Mouse (Mus musculus) heart, adult 18-20 months (tissue): ENCODE data around the gene Eif4g1. TPM values are rescaled to one million over a fixed set of nuclear protein-coding genes. Genes with fewer than 3 reads are reported as not detected.
A peak's percentile ranks its signal among the peaks of the same experiment; 100 is the strongest.
"Not testable (repeated sequence)": the region's sequence is repeated elsewhere in the genome, so short reads cannot be mapped to it uniquely, and the experiment has no call there.

Source experiments
- DNase-seq, 2 experiments: peaks; one replicate each; pipeline ENCODE4 v3.0.0; 2021 to 2022; ENCODE audit warnings: mixed read lengths in 1 of 2
- long read RNA-seq, 2 experiments: library from polyadenylated mRNA; stranded (forward); transcript quantifications; one replicate each; pipeline ENCODE4 v2.0.0; 2021
- total RNA-seq, 2 experiments: library from RNA; stranded (reverse); gene quantifications; 2 replicates each; pipeline ENCODE4 v1.2.3; 2021

The Eif4g1 gene
- total RNA-seq: 100 to 1,000 TPM; 403 to 412 TPM
- long read RNA-seq, experiment 1, full-length matches to known transcripts: 3 of 109 reads
- long read RNA-seq, experiment 1, partial matches to known transcripts: 94 of 109 reads
- long read RNA-seq, experiment 1, other reads (novel, unspliced or antisense): 12 of 109 reads
- long read RNA-seq, experiment 2, full-length matches to known transcripts: 1 of 86 reads
- long read RNA-seq, experiment 2, partial matches to known transcripts: 80 of 86 reads
- long read RNA-seq, experiment 2, other reads (novel, unspliced or antisense): 5 of 86 reads

DNA sequence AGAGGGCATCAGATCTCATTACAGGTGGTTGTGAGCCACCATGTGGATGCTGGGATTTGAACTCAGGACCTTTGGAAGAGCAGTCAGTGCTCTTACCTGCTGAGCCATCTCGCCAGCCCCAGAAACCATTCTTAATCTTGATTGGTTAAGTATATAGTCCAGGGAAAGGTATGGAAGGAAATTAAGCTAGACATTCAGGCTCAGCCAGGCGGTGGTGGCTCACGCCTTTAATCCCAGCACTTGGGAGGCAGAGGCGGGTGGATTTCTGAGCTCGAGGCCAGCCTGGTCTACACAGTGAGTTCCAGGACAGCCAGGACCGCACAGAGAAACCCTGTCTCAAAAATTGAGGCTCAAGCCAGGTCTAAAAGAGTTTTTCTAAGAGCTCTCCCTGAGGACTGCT lies at the start of gene Eif4g1:
Gene Eif4g1 (plus strand): TSS at position 301 of the 400 bp plus-strand sequence.
- DNase-seq: not testable (repeated sequence)

DNA sequence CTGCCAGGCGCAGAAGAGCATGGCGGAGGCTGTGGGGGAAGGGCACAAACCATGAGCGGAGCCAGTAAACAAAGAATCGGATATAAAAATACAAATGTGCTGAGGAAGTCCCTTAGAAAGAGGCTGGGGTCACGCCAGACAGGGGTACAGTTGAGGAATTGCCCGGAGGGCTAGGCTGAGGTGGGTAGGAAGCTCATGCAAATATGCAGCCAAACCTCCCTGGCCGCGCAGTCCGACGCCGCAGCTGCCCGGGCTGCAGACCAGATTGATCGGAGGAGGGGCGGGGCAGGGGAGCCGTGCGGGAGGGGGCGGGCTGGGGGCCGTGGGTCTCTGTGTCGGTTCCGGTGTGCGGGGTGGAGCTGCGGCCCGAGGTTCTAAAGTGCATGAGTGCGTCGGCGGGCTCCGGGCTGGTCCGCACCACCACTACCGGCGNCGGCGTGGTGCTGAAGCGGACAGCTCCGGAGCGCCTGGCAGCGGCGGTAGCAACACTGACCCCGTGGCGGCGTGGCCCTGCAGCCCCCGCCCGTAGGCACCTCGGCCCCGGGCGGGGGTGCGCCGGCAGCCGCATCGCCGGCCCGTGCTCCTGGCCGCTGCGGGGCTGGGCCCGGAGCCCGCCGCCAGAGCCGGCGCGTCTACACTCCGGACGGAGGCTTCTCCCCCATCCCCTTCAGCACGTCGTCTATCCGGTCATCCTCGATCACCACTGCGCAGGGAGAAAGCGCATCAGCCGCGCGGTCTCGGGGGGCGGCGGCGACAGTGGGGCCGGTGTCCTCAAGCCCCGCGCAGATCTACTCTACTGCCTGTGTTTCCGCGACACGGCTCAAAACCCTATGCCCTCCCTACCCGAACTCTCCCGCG lies 48.3 kb upstream of the Eif4g1 start:
- peak; percentile 14 to 39 for DNase-seq

DNA sequence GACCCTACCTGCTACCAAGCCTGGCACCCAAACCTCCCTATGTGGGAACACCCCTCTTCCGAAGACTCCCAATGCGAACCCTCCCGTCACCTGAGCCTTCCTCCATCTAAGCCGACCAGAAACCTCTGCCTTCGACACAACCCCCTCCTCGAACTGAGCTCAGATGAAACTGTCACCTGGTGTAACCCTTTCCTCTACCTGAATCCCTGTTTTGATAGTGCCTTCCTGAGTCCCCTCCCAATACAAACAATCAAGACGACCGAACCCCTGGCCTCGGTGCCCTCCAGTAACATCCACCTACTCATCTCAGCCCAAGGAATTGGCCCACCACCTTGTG lies 47.7 kb upstream of the Eif4g1 start:
- DNase-seq: peak in 1 of 2 experiments; percentile 17

DNA sequence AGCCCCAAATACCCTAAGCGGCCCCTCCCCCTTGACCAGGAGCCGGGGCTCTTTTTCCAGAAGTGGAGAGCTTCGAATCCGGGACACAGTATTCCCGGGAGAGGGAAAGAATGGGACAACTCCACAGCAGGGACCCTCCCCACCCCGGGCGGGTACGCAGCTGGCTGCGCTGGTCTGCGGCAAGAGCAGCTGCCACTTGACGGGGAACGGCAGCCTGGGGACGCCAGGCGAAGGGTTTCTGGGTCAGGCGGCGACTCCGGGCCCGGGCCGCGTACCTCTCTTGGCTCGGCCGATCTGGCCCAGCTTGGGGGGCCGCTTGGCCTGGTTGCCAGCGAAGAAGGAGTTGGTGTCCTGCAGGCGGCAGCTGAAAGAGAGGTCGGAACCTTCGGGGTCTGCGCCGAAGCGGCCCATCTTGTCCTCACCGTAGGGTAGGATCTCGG lies 47.3 kb upstream of the Eif4g1 start:
- DNase-seq: peak in 1 of 2 experiments; percentile 7

DNA sequence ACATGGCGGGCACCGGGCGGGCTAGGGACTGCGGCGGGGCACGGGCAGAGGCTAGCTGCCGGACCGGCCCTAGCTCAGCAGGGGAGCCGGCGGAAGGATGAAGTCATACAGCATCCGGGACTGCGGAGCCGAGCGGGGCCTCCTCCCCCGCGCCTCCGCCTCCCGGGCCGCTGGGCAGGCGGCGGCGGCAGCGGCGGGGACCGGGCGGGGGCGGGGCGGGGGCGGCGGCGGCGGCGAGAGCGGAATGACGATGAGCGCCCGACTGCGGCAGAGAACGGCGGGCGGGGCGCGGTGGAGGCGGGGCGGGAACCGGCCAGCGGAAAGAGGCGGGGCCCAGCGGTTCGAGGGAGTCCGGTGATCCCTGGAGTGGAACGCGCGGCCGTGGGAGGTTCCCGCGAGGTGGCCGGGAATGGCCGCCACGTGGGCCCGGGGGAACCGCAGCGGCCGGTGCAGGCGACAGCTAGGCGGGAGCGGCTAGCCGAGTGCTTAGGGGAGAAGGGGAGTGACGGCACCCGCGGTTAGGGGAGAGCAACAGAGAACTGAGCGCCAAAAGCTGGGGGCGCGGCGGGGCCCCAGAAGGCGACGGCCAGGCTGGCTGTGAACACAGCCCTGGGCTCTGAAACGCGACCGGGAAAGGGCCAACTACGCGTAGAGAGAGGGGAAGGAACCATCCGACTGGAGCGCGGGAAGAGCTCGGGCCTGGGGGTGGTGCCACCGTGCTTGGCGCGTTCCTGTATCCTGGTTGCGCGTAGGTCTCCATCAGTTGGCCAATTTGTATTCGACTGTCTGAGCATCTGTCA lies 46.7 kb upstream of the Eif4g1 start, which contains the start of gene Camk2n2:
Gene Camk2n2 (minus strand): TSS at position 97 of the 800 bp plus-strand sequence.
- DNase-seq: peak; percentile 80 to 81

DNA sequence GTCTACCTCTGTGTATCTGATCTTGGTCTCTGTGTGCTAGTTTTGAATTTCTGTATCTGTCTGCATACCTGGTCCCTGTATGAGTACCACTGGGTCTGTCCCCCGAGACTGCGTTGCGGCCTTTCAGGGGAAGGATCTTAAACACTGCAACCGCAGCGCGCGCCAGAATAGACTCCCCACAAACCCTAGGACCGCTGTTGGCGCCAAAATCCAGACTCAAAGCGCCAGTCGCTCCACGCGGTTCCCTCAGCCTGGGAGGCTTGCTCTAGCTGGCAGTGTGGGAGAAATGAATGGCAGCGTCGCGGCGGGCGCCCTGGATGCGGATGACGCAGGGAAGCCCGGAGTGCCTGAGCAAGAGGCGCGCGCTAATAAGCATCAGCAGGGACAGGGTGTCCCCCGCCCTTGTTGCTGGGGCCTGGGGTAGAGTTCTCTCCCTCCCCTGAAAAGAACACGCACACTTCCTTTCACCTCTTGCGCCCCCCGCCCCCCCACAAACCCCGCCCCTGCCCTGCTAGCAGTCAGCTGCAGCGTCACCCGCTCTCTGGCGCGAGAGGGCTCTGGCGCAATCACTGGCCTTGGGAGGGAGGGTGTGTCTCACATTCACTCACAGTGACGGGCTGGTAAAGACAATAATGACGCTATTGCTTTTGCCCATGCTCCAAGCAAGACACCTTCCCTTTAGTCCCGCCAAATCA lies 46.0 kb upstream of the Eif4g1 start:
- peak; percentile 77 to 78 for DNase-seq

DNA sequence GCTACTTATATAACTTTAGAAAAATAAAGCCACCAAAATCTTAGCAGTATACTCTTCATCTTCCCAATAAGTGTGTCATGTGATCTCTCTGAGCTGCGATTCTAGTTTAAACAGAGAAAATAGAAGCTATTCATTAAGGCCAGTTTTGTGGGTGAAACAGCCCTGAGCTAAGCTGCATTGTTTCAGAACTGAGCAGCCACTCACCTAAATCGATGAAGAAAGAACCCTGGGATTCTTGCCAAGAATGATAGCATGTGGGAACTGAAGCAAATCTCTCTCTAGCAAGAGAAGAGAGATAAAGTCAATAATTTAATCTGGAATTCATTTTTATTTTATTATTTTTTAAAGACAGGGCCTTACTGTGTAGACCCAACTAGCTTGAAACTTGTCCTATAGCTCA lies 44.9 kb upstream of the Eif4g1 start:
- DNase-seq: no peak

DNA sequence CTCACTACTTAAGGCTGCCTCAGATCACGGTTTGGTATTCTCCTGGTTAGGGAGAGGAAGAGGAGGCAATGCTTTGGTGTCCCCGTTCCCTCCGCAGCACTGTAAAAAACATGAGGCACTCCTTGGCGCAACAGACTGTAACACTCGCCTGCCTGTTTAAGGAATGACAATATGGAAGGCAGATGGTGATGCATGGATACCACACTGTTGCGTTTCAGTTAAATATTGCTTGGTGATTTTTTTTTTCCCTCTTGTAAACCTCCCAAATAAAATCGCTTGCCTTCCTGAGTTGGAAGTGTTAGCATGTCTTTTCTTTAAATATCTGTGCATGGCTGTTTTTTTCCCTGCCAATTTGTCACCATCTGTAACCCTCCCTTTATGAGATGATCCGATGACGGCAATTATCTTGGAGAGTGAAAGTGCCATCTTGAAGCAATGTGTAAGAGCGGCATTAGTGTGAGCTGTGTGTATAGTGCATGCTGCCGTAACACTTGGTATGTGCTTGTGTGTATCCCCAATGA lies 39.2 kb upstream of the Eif4g1 start:
- DNase-seq: no peak

DNA sequence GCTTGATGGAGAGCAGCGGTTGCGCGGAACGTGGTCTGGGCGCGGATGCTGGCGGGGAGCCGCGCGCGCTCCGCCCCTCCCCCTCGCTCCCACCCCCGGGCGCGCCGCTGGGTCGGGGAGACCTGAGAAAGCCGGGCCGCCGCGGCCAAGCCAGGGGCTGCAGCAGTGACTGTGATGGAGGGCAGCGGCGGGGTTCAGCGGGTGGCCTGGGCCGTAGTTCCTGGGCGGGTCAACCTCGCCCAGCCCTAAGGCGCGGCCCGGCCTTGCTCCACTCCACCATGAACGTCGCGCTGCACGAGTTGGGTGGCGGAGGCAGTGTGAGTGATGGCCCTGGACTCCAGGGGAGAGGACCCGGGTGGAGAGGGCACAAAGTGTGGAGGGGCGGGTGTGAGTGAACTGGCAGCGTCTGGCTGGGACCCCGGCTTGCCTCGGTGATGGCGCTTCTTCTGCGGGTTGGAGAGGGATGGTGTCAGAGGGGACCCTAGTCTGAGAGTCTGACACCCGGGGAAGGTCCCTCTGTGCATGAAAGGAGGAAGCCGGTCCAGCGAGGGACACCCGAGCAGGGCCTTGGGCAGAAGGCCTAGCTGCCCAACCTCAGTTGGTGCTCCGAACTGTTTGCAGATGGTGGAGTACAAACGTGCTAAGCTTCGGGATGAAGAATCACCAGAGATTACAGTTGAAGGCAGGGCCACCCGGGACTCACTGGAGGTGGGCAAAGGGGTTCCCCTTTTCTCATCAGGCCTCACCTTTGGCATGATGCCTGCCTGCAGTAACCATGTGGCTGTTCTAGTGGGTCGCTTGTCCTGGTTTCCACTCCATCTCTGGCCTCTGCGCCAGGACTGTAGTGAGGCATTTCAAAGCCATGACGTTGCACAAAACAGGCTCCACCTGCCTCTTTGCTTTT lies 38.1 kb upstream of the Eif4g1 start, which contains the start of gene Ece2:
Gene Ece2 (plus strand): TSS at position 98 of the 904 bp plus-strand sequence.
- peak in 1 of 2 experiments; percentile 22 for DNase-seq

DNA sequence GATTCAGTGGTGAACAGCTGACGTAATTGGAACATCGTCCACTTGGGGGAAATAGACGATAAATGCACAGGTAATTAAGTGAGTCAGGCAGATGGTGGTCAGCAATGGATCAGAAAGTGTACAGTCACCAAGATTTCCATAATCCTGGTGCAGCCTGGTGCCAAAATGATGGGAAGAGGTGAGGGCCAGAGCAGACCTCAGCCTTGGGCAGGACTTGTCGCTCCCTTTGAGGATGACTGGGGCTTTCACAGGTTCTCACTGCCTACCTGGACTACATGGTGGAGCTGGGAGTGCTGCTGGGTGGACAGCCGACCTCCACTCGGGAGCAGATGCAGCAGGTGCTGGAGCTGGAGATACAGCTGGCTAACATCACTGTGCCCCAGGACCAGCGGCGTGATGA lies 30.7 kb upstream of the Eif4g1 start:
- DNase-seq: no peak

DNA sequence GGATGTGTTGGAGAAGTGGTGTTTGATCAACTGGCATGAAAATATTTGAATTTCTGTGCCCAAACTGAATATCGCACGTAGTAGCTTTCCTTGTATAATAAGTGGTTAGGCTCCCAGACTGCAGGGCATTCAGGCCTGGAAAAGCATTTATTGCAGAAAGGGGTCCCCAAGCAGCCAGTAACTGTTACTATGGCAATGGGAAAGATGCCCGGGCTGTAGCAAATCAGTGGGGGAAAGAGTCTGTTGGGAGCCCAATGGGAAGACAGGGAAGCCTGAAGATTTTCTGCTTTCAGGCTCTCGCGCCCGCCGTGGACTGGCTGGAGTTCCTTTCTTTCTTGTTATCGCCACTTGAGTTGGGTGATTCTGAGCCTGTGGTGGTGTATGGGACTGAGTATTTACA lies 29.7 kb upstream of the Eif4g1 start:
- no peak for DNase-seq

DNA sequence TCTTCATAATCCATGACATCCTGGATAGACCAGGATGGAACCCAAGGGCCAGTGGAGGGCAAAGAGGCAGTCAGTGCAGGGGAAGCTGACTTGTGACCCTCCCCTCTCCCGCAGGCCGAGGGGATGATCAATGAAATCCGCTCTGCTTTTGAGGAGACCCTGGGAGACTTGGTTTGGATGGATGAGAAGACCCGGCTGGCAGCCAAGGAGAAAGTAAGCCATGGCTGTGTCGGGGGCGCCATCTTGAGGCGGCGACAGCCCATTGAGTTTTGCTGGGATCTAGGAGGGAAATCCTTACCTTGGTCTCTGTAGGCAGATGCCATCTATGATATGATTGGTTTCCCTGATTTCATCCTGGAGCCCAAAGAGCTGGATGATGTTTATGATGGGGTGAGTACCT lies 26.0 kb upstream of the Eif4g1 start:
- peak; percentile 58 to 82 for DNase-seq

DNA sequence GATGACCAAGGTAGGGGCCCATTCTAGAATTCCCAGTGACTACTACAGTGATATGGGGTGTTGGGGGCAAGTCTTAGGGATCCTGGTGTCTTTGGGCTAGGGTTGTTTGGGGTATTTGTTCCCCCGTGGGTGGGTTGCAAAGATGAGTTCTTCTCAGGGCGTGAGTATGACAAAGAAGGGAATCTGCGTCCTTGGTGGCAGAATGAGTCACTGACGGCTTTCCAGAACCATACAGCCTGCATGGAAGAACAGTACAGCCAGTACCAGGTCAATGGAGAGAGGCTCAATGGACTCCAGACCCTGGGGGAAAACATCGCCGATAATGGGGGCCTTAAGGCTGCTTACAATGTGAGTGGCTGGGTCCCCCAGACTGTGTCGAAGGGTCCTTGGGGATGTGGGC lies 24.2 kb upstream of the Eif4g1 start:
- no peak for DNase-seq

DNA sequence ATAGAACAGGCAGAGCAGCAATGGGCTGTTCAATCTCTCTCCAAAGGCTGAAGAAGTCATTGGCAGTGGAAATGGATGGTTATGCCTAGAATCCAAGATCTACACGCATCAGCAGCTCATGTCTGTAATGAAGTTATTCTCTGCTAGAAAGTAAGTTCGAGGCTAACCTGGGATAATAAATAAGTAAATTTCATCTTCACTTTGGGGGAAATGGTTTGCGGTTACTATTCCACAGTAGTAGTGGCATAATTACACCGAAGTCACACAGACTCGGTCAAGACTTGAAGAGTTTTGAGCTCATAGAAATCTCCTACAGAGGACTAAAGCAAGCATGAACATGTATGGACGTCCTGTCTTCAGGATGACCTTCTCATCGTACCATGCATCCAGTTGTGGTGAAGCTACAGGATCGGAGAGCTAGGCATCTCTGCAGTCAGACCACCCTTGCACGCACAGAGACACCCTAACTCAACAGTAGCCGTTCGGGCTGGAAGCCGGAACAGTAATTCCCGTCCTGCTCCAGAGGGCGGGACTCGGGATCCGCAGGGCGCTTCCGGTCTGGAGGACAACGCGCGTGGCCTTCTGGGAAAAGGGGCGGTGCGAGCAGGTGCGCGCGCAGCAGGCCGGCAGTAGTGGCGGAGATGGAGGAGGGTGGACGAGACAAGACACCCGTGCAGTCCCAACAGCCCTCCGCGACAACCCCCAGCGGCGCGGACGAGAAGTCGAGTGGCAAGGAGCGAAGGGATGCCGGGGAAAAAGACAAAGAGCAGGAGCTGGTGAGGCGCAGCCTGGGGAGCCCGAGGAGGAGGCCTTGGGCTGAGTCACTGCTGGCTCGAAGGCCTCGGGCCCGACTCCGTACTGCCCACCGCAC lies 16.8 kb upstream of the Eif4g1 start, which contains the start of gene Psmd2:
Gene Psmd2 (plus strand): TSS at position 577 of the 871 bp plus-strand sequence.
- DNase-seq: peak; percentile 97 to 99

DNA sequence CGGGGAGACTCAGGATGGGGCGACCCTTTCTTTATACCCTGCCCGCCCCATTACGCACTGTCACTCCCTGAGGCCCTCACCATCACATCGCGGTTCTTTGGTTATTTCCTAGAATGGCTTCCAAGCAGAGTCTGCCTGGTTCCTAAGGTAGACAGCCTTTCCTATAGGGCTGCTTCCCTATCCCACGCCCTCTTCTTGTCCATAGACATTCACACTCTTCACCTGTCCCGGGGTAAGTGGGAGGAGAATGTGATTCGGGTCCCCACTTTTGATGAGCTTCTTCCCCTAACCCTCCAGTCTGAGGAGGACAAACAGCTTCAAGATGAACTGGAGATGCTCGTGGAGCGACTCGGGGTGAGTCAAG lies 16.2 kb upstream of the Eif4g1 start:
- no peak for DNase-seq

DNA sequence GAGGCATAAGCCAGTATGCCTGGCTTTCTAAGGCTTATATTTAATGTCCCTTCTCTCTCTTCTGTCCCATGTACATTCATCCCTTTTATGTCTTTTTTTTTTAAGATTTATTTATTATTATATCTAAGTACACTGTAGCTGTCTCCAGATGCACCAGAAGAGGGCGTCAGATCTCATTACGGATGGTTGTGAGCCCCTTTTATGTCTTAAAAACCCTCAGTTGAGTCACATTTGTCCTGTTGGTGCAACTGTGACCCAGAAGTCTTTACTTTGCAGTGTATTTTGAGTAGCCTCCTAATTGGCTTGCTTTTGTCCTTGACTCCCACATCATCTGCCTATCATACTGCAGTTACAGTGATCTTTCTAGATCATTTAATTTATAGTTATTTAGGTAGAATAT lies 14.8 kb upstream of the Eif4g1 start:
- DNase-seq: no peak

DNA sequence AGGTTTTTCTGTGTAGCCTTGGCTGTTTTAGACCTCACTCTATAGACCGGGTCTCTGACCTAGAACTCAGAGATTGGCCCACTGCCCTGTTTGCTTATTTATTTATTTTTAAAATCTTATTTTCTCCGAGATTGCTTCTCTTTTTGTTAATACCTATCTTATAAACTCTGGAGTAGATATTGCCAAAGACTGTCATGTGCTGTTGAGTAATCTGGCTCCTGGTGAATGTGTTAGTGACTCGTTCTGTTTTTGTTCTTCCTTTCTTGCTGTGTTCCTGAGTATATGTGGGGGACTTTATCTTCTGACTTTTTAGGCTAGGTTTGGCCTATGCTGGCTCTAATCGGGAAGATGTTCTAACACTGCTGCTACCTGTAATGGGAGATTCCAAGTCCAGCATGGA lies 10.5 kb upstream of the Eif4g1 start:
- DNase-seq: no peak

DNA sequence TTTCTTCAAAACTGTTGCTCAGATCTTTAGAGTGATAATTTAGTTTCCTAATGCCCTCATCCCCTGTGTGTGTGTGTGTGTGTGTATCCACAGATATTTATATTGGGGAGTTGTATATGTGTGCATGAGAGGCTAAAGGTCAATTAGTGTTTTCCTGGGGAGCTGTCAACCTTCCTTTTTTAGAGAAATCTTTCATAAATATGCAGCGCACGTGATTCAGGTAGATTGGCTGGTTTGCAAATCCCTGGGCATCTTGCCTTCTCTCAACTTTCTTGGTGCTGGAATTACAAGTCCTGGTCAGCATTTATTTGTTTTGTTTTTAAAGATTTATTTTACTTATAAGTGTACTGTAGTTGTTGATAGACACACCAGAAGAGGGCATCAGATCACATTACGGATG lies 2.2 kb downstream of the Eif4g1 start:
- DNase-seq: no peak

DNA sequence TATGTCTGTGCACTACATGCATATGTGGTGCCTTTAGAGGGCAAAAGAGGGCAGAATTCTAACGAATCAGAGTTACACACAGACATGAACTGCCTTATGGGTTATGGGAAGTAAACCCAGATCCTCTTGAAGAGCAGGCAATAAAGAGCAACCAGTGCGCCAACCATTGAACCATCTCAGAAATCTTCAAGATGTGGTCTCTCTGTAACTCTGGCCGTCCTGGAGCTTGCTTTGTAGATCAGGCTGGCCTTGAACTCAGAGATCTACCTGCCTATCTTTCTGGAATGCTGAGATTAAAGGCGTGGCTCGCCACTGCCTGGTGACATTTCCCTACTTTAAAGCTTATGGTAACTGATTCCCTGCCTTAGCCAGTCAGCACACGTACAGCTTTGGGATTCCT lies 3.8 kb downstream of the Eif4g1 start:
- no peak for DNase-seq
